In genomic region chr7:122410873-122411272, GRCm38 (mm10) we compare ENCODE assay signal across 30 mouse cellular contexts.
"Had no signal": no experiment of that assay in that cellular context is flagged by ENCODE, and none has a peak within 500 bp of the region (broad histone marks: within the 10 kb centered on the region; RNA-seq: fewer than 3 reads in every experiment).

No protein-coding gene starts in this region.

- H3K27me3 ChIP-seq: limb, embryonic 12.5 days; limb, embryonic 13.5 days; limb, embryonic 15.5 days; liver, embryonic 12.5 days; liver, embryonic 13.5 days; liver, embryonic 15.5 days; lung, embryonic 15.5 days; midbrain, embryonic 12.5 days; midbrain, embryonic 13.5 days; midbrain, embryonic 15.5 days; neural tube, embryonic 12.5 days had no signal

- H3K9me3 ChIP-seq: limb, embryonic 10.5 days; limb, embryonic 12.5 days; limb, embryonic 13.5 days; limb, embryonic 15.5 days; liver, embryonic 12.5 days; liver, embryonic 13.5 days; liver, embryonic 15.5 days; lung, embryonic 15.5 days; midbrain, embryonic 10.5 days; midbrain, embryonic 12.5 days; midbrain, embryonic 13.5 days; midbrain, embryonic 15.5 days; neural tube, embryonic 12.5 days had no signal

- H3K9ac ChIP-seq: limb, embryonic 12.5 days; limb, embryonic 13.5 days; limb, embryonic 15.5 days; liver, embryonic 12.5 days; liver, embryonic 13.5 days; liver, embryonic 14.5 days; liver, embryonic 15.5 days; liver, postnatal 0 days; lung, embryonic 14.5 days; lung, embryonic 15.5 days; midbrain, embryonic 12.5 days; midbrain, embryonic 13.5 days; midbrain, embryonic 15.5 days; neural tube, embryonic 12.5 days had no signal

- H3K4me3 ChIP-seq: left cerebral cortex, adult 2 months; limb, embryonic 10.5 days; limb, embryonic 12.5 days; limb, embryonic 13.5 days; limb, embryonic 15.5 days; liver, embryonic 12.5 days; liver, embryonic 13.5 days; liver, embryonic 15.5 days; lung, embryonic 15.5 days; midbrain, embryonic 10.5 days; midbrain, embryonic 12.5 days; midbrain, embryonic 13.5 days; midbrain, embryonic 15.5 days; neural tube, embryonic 12.5 days had no signal

- H3K4me1 ChIP-seq: limb, embryonic 12.5 days; limb, embryonic 13.5 days; limb, embryonic 15.5 days; liver, embryonic 12.5 days; liver, embryonic 15.5 days; lung, embryonic 15.5 days had no signal

- DNase-seq: left cerebral cortex, postnatal 4 days; liver; liver, embryonic 13.5 days; liver, postnatal 0 days; lung, adult 18-20 months; lung, adult 2 months; lung, embryonic 14.5 days; lung, postnatal 10 days; lung, postnatal 14 days; lung, postnatal 36 days; lung, postnatal 4 days; midbrain, embryonic 14.5 days had no signal

- ATAC-seq: liver, embryonic 12.5 days; liver, postnatal 0 days; lung, postnatal 0 days; midbrain, embryonic 13.5 days; midbrain, embryonic 15.5 days; midbrain, embryonic 16.5 days had no signal

- H3K27ac ChIP-seq: left cerebral cortex, adult 2 months; limb, embryonic 10.5 days; limb, embryonic 12.5 days; limb, embryonic 13.5 days; limb, embryonic 15.5 days; liver, embryonic 12.5 days; liver, embryonic 13.5 days; liver, embryonic 14.5 days; liver, embryonic 15.5 days; lung, embryonic 15.5 days; midbrain, embryonic 10.5 days; midbrain, embryonic 12.5 days; midbrain, embryonic 13.5 days; midbrain, embryonic 15.5 days; neural tube, embryonic 12.5 days had no signal

- H3K36me3 ChIP-seq: limb, embryonic 10.5 days; limb, embryonic 12.5 days; limb, embryonic 13.5 days; limb, embryonic 15.5 days; liver, embryonic 12.5 days; liver, embryonic 13.5 days; liver, embryonic 15.5 days; lung, embryonic 15.5 days; midbrain, embryonic 10.5 days; midbrain, embryonic 12.5 days; midbrain, embryonic 13.5 days; midbrain, embryonic 15.5 days; neural tube, embryonic 12.5 days had no signal

- H3K4me2 ChIP-seq: limb, embryonic 12.5 days; limb, embryonic 13.5 days; limb, embryonic 15.5 days; liver, embryonic 11.5 days; liver, embryonic 12.5 days; liver, embryonic 13.5 days; liver, embryonic 15.5 days; lung, embryonic 14.5 days; lung, embryonic 15.5 days; midbrain, embryonic 11.5 days; midbrain, embryonic 12.5 days; midbrain, embryonic 13.5 days; midbrain, embryonic 15.5 days; neural tube, embryonic 12.5 days had no signal
